Mouse (Mus musculus) liver, embryonic 18 days (tissue): ENCODE results near the gene Elk3. TPM values are rescaled to one million over a fixed set of nuclear protein-coding genes. Genes with fewer than 3 reads are reported as not detected.

Source experiments
- polyA plus RNA-seq: library from polyadenylated mRNA; depleted of rRNA; stranded (reverse); fragments of >200 nt; gene quantifications from 2 replicates; pipeline ENCODE4 v1.2.3, GENCODE M21; 2012; rRNA removed

Gene Elk3
- polyA plus RNA-seq = 6.2 and 6.4 TPM in 2 replicates

DNA sequence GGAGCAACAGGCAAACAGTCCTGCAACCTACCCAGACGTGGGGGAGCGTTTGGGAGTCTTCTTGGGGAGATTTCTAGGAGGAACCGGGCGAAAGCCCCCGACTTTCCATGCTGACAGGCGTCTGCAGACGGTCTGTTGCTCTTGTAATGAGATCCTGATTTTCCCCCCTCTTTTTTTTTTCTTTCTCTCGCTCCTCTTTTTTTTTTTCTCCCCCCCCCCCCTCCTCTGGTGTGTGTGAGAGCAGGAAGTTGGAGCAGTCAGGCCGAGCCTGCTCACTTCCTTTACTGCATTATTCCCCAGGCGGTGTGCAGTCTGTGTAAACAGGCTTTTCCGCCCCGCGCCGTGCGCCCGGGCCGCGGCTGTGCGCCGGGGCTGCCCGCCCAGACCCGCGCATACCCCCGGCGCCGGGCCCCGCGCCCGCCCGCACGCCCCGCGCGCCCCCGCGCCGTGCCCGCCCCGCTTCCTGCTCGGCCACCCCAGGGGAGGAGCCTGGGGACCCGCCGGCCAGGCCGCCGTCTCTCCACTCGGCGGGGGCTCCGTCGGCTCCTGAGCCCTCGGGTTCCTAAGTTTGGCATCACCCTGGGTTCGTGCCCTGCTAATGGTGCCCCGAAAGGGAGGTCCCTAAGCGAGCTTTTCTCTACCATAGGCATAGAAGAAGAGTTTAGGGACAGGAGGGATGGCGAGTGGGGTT is at the start of gene Elk3:
TSS of gene Elk3 (minus strand) at position 415 of the 691 bp plus-strand sequence.

Other genes starting within 250 kb of the Elk3 start
- 0.07 TPM in 2 replicates for gene Cfap54, start 229.5 kb downstream of the Elk3 start, polyA plus RNA-seq
- 7.7 and 8.0 TPM in 2 replicates for gene Cdk17, start 150.3 kb downstream of the Elk3 start, polyA plus RNA-seq
- 47.7 and 52.2 TPM in 2 replicates for gene Lta4h, start 142.3 kb upstream of the Elk3 start, polyA plus RNA-seq
- gene Hal, start 177.6 kb upstream of the Elk3 start, polyA plus RNA-seq = 15.2 and 17.7 TPM in 2 replicates
- 18.5 and 18.8 TPM in 2 replicates for gene Amdhd1, start 228.9 kb upstream of the Elk3 start, polyA plus RNA-seq
- 0.02 and 0.06 TPM in 2 replicates for gene Ccdc38, start 229.5 kb upstream of the Elk3 start, polyA plus RNA-seq